Mouse (Mus musculus) cerebellum, adult 11-12 months (tissue): ENCODE measurements around the gene Gphb5.
A peak's percentile ranks its signal among the peaks of the same experiment; 100 is the strongest.
"Not testable (repeated sequence)": the region's sequence is repeated elsewhere in the genome, so short reads cannot be mapped to it uniquely, and the experiment has no call there.

Source experiments
- DNase-seq: peaks from one replicate; pipeline ENCODE4 v3.0.0; 2022

Gphb5 gene

GRCm38 (mm10) chr12:75416681-75417080 lies at the start of gene Gphb5:
Gphb5 (minus strand) TSS chr12:75416781.
- DNase-seq, result no peak

DNA sequence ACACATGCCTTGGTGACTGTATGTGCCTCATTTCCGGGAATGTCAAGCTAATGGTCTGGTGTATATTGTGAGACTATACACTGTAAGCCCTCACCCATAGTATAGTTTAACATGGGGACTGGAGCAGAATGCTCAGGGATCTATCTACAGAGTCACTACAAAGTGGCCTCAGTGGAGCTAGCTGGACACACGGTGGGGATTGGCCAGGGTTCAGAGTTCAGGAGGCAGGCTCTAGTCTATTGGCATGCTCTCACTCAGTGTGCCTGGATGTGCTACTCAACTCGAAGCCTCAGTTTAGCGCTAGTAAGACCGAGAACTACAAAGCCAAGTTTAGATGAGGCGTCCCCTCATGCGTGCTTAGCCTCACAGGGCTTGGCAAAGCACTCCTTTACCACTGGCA lies 49.6 kb upstream of the Gphb5 start:
- DNase-seq, result no peak

DNA sequence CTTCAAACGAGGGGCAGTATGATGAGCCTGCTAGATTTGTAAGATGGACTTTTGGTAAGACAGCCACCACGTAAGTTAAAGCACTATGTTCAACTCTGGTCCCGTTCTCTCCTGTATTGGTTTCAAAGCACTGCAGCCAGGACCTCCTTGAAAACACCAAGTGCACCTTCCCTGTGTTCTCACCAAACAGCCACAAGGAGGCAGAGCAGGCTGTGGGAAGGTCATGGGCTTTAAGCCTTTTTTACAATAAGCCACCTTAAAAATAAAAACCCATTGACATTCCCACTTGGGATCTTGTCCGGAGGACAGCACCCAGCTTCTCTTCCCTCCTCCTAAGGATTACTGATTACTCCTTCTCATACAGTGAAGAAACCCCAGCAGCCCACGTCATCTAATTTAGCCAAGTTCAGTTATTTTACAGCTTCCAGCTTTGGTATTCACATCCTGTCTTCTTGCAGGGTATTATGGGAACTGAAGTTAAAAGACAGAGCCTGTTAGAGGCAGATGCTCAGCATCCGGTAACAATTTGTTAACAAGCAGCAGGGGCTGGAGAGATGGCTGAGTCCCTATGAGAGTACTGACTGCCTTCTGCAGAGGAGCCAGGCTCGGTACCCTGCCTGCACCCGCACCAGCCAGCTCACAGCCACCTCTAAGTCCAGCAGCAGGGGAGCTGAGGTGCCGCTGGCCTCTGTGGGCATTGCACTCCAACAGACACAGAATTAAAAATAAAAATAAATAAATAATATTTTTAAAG lies 47.6 kb upstream of the Gphb5 start:
- DNase-seq, result peak; percentile 41

DNA sequence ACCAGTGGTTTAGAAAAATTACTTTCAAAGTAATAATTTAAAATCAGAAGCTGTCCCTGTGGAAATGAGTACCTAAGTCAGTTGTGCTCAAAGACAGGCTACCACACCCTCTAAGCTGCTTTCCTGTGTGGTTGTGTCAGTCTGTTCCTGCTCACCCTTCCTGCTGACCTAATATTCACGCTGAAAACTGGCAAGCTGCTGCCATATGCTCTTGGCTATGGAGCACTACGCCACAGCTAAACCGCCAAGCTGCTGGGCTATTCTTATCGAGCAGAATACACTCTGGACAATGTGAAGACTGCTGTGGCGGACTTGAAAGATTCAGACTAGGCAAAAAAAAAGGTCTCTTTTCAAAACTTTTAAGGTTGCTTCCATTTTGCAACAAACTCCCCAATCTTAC lies 44.0 kb upstream of the Gphb5 start:
- peak; percentile 80 for DNase-seq

DNA sequence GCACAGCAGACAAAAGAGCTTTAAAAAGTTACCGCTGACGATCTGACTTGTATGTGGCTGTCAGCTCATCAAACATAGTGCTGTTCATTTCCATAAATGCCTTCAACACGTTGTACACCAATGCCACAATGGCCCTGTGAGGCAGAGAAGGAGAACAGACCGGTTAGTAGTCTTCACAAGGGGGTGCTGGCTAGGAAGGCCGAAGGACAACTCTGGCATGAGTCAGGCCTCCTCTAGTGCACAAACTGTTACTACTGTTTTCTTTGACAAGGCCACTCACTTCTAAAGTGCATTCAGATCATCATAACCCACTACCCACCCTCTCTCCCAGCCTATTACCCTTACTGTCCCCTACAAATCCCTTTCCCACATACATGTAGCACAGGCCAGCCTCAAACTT lies 43.1 kb upstream of the Gphb5 start:
- DNase-seq, result no peak

DNA sequence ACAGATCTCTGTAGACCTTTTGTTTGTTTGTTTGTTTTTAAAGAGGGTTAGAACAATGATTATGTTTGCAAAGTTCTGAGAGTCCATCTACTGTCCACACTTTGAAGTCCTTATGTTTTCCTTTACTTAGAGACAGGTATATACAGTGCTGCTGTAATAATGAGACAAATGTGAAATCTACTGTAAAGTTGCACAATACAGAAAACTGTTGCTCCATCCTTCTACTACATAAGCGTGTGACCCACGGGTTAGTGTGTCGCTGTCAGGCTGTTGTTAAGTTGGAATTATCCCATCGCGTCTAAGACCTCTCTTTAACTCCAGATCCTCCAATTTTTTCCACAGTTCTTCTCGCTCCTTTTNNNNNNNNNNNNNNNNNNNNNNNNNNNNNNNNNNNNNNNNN lies 36.9 kb upstream of the Gphb5 start:
- no peak for DNase-seq

GRCm38 (mm10) chr12:75453027-75453426 lies 36.4 kb upstream of the Gphb5 start:
- no peak for DNase-seq

GRCm38 (mm10) chr12:75450592-75450991 lies 34.0 kb upstream of the Gphb5 start:
- DNase-seq, result no peak

DNA sequence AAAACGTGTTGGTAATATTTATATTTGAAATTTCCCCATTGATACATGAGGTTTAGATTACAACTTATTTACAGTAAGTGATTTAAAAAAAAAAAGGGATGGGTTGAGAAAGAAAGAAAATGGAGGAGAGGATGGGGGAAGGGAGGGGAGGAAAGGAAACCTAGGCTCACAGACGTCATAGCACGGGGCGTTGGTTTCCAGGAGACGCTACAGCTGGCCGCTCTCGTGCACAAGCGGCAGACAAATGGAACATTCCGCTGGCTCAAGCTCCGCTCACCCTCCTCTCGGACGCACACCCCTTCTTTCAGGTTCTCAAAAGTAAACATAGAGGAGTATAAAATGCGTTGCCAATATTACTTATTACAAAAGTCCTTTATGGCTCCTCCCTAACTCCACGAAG lies 33.4 kb upstream of the Gphb5 start:
- no peak for DNase-seq

DNA sequence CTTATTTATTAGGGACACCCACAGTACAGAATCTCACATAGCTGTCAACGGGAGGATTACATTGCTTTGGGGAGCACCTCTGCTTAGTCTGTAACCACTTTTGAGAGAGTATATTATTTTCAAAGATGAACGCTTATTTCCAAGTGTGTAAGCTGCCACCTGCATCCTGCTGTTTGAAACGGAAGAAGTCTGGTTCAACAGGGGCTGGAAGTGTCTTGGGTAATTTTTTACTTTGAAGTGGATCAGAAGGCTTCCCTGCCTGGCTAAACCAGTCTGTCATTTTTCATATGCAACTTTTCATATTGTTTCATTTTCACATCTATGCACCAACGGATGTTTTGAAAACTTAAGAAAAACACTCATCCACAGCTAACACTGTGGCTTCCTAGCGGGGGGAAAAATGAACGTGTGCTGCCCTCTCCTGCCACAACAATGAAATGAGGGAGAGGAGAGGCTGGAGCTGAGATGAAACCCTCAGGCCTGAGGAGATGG lies 32.9 kb upstream of the Gphb5 start:
- no peak for DNase-seq

DNA sequence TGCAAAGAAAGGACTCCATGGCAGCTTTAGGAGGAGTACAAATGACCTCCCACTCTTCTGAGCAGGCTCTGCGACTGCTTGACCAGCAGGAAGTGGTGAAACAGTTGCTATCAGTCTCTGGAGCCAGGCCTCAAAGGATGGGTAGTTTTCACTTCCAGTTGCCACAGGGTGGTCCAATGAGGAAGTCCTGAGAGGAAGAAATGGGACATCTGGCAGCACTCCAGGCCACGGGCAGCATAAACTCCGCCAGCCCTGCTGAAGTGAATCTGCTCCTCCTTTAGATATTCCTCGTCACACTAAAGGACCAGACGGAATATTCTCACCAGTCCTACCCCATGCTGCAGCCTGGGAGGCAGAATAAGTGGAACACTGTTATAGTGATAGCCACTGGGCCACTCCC lies 32.3 kb upstream of the Gphb5 start:
- DNase-seq, result no peak

GRCm38 (mm10) chr12:75446245-75446644 lies 29.7 kb upstream of the Gphb5 start:
- no peak for DNase-seq

DNA sequence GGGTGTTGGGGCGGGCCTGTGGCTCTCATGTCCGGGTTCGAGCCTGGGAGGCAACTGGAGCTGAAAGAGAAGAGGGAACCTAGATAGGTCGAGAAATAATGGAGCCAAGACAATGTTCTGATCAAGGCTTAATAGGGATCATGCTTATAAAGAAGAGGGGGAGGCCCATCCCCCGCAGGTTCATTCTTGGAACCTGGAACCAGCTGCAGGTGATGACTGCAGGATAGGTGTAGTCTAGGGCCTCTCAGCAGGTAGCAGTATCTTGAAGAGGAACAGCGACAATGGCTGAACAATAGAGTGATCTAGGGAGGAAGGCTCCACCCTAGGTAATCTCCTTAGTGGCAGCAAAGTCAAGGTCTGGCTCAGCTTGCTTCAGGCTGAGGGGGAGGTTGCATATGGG lies 15.8 kb upstream of the Gphb5 start:
- DNase-seq, result not testable (repeated sequence)

DNA sequence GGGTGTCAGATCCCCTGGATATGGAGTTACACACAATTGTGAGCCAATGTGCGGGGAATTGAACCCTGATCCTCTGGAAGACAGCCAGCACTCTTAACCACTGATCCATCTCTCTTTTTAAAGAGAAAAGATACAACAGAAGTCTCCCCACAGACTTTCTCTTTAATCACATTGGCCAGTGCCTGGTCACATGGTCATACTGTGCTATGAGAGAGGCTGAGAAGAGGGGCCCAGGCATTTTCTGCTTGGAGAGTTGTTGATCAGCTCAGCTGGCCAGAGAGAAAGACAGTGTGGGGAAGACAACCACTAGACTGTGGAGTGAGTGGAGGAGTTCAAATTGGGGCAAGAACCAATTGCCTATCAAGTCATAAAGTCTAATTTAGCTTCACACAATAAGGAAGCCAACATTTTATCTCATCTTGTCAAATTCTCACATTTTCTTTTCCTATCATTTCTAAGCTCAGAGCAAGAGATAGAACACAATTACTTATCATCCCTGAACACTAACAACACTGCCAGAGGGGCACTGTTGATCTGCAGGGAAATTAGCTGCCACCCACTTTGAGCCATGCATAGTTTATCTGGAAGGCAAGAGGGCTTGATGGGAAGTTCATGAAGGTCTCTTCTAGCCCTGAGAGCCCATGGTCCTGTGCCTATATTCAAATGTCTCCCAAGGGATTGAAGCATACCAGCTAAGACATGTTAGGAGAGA lies 13.3 kb upstream of the Gphb5 start:
- DNase-seq, result no peak

- no peak for DNase-seq
Measured at GRCm38 (mm10) chr12:75428719-75429118, 12.1 kb upstream of the Gphb5 start.

- DNase-seq, result no peak
Measured at GRCm38 (mm10) chr12:75425882-75426281, 9.3 kb upstream of the Gphb5 start.

- DNase-seq, result no peak
Measured at GRCm38 (mm10) chr12:75424817-75425216, 8.2 kb upstream of the Gphb5 start.

GRCm38 (mm10) chr12:75424359-75424758 lies 7.8 kb upstream of the Gphb5 start:
- no peak for DNase-seq

GRCm38 (mm10) chr12:75414991-75415390 lies 1.6 kb downstream of the Gphb5 start:
- no peak for DNase-seq

DNA sequence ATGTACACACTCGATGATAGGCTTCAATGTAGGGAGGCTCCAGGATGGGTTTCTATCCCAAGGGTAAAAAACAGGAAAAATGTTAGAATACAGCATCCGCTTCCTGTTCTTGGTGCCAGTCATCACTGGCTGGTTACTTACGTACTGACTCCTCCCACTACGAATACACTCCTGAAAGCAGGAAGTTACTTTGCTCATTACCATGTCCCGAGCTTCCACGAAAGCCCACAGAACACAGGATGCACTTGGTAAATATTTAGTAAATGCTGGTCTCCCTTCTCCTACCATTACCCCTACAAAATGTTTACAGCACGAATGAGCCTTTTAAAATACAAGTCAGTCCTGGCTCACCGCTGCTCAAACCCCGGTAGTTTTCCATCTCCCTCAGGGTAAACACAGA lies 3.6 kb downstream of the Gphb5 start:
- no peak for DNase-seq

GRCm38 (mm10) chr12:75397077-75397476 lies 19.5 kb downstream of the Gphb5 start:
- no peak for DNase-seq

- DNase-seq, result no peak
Measured at GRCm38 (mm10) chr12:75396616-75397015, 20.0 kb downstream of the Gphb5 start.

DNA sequence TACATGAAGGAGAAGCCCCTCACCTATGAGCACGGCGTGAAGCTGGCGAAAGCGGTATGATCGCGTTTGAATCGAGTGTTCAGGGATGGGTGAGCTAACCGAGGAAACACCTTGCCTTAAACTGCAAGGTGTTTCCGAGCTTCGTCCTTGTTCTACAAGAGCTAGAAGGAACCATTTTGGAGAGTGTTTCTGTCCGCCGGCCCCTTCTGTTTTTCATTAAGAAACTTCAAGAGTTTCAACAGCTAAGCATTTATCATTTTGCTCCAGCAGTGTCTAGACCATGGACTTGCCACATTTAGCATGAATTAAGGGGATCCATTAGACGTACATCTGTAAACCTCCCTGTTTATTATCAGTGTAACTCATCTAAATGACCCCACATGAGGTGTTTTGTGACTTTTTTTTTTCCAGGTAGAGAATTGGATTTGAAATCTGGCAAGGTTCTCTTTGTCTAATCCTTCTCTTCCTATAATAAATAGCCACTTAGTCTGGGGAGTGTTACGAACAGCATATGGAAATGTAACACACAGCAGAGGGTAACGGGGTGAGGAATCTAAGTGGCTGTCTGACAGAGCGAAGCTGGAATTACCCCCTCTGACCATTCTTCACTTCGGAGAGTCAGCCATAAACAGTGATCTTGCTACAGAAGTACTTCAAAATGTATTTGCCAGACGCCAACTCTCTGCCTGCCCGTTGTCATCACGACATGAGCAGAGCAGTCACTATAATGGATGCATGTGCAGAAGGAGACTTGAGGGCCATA lies 22.4 kb downstream of the Gphb5 start:
- DNase-seq, result no peak

- no peak for DNase-seq
Measured at GRCm38 (mm10) chr12:75391526-75391925, 25.1 kb downstream of the Gphb5 start.
